Mouse (Mus musculus): ENCODE results near the gene Slc25a10.

- TF ChIP-seq POLR2A (IDR thresholded peaks at IDR 0.05; ENCODE audit: extremely low read depth, insufficient read depth, low read length) (no peak), CTCF (IDR thresholded peaks at IDR 0.05; ENCODE audit: low read depth, low read length) (no peak)
These were observed 6.4 kb upstream of the Slc25a10 start for GRCm38 (mm10) chr11:120485251-120485650.

All from liver, adult 2 months (tissue).